Mouse (Mus musculus) lung, postnatal 0 days (tissue): Measurements from ENCODE around the gene Map3k4. TPM values are rescaled to one million over a fixed set of nuclear protein-coding genes. Genes with fewer than 3 reads are reported as not detected.

Source experiments
- ATAC-seq: fragments of 200-750 bp; cut with Nextera tagmentation; 2 replicates; pipeline ENCODE4 v1.8.0; 2017; ENCODE audit warnings: moderate library complexity
- DNase-seq: peaks from one replicate; pipeline ENCODE4 v3.0.0-alpha.2; 2016; ENCODE audit warnings: low spot score
- H3K27ac ChIP-seq: fragments of 300-500 bp; sonication (generic); 2 replicates; pipeline ENCODE4 v1.5.1; 2014; ENCODE audit warnings: antibody characterized with exemption, mild to moderate bottlenecking, low read length, mixed read lengths
- H3K27me3 ChIP-seq: fragments of 300-500 bp; sonication (generic); replicated peaks from 2 replicates; pipeline ENCODE4 v1.6.1; 2014; ENCODE audit warnings: low read length, mixed read lengths; ENCODE audit not compliant: insufficient read depth
- H3K36me3 ChIP-seq: fragments of 300-500 bp; sonication (generic); 2 replicates; pipeline ENCODE4 v1.6.1; 2014; ENCODE audit warnings: low read length, mixed read lengths; ENCODE audit not compliant: insufficient read depth
- H3K4me1 ChIP-seq: fragments of 300-500 bp; sonication (generic); 2 replicates; pipeline ENCODE4 v1.6.1; 2014; ENCODE audit warnings: antibody characterized with exemption, low read depth, low read length, mixed read lengths; ENCODE audit not compliant: insufficient read depth
- H3K4me2 ChIP-seq: fragments of 300-500 bp; sonication (generic); replicated peaks from 2 replicates; pipeline ENCODE4 v1.6.1; 2014; ENCODE audit warnings: low read depth, mild to moderate bottlenecking, low read length, moderate library complexity, mixed read lengths
- H3K4me3 ChIP-seq: fragments of 300-500 bp; sonication (generic); 2 replicates; pipeline ENCODE4 v1.5.1; 2014; ENCODE audit warnings: low read depth, low read length
- H3K9ac ChIP-seq: fragments of 300-500 bp; sonication (generic); replicated peaks from 2 replicates; pipeline ENCODE4 v1.6.1; 2014; ENCODE audit warnings: low read depth, mild to moderate bottlenecking
- H3K9me3 ChIP-seq: fragments of 300-500 bp; sonication (generic); 2 replicates; pipeline ENCODE4 v1.6.1; 2016; ENCODE audit warnings: low read length, mixed read lengths
- CTCF ChIP-seq: IDR thresholded peaks from 2 replicates; pipeline ENCODE4 v1.5.1; 2016; ENCODE audit warnings: antibody characterized with exemption, mild to moderate bottlenecking
- EP300 ChIP-seq: IDR thresholded peaks from 2 replicates; pipeline ENCODE4 v1.6.1; 2016; ENCODE audit warnings: antibody characterized with exemption, mild to moderate bottlenecking, control low read depth
- WGBS: fragments of 180-500 bp; shearing (Covaris S2); extraction: QIAGEN DNeasy Blood & Tissue Kit; methylation state at CpG from one replicate; pipeline ENCODE4 v1.1.7; 2014; 5-methylcytosine and 5-hydroxymethylcytosine counted together
- polyA plus RNA-seq: library from polyadenylated mRNA; unstranded; fragments of >200 nt; fragmentation: Nextera tagmentation; extraction: Ambion mirVana; gene quantifications from 2 replicates; pipeline ENCODE4 v1.2.1, GENCODE M21; 2015

The Map3k4 gene
- polyA plus RNA-seq, 1 experiment from 2014 or later: 32.5 TPM

DNA sequence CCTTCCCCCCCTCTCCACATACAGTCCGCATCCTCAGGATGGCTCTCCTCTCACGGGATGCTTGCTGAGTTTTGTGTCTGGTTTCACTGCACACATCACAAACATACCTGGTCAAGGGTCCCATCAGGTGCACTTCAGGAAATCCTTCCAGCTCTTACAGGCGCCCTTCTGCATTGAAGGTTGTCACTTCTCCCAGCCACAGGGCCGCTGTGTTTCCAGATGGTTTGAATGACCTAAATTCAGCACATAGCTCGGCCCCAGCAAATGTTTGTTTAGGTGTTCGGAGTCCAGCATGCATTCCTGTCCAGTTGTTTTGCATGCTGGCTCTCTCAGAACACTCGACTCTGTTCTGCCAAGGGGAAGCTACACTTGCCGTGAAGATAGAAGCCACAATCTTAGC is 134.3 kb downstream of the Map3k4 start:
- 57% methylated on average over 8 of the region's 8 CpGs for WGBS
- no peaks in the 10 kb centered on the region for H3K4me1 ChIP-seq
- DNase-seq: no peak
- H3K27ac ChIP-seq: no peak overlapping the region
- no peaks in the 10 kb centered on the region for H3K9me3 ChIP-seq
- no peak overlapping the region for H3K9ac ChIP-seq
- no peaks in the 10 kb centered on the region for H3K36me3 ChIP-seq
- H3K4me3 ChIP-seq: no peak overlapping the region
- H3K4me2 ChIP-seq: no peak overlapping the region
- no peaks in the 10 kb centered on the region for H3K27me3 ChIP-seq
- ATAC-seq: no peak
- no peak for TF ChIP-seq CTCF
- TF ChIP-seq EP300: no peak

DNA sequence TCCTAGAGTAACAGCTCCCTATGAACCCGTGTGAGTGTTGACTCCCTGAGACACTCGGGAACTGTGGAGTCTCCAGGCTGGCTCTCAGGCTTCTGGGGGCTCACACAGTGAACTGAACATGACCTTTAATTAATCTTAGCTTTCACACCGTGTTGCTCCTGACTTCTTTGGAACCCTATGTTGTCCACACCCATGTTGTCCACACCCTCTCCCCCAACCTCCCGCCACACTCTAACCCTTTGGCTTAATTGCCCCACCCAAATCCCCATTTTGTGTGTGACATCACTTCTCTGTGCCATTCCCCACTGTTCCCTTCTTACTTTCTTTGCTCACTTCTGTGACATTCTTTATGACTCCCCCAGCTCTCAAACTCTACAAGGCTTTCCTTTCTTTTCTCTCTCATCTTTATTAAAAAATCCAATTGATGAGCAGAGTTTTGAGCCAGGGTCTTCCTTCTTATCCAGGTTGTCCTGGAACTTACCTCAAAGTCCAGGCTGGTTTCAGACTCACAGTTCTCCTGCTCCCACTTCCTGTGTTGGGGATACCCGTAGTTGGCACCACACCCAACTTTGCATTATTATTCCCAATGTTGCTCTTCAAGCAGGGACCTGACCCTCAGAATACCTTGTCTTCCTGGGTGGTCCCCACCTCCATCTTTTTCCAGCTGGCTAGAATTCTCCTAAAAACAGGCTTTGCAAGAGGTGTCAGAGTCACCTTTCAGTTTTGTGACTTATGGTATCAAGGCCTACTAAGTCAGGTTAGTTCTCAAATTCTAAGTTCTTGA is 135.7 kb downstream of the Map3k4 start:
- WGBS: 73% methylated on average over 5 of the region's 5 CpGs
- Histone ChIP-seq H3K36me3 (no peaks in the 10 kb centered on the region), H3K9ac (no peak overlapping the region), H3K9me3 (no peaks in the 10 kb centered on the region), H3K4me2 (no peak overlapping the region), H3K27ac (no peak overlapping the region), H3K4me1 (no peaks in the 10 kb centered on the region), H3K27me3 (no peaks in the 10 kb centered on the region), H3K4me3 (no peak overlapping the region)
- no peak for DNase-seq
- TF ChIP-seq CTCF (no peak), EP300 (no peak)
- ATAC-seq: no peak

DNA sequence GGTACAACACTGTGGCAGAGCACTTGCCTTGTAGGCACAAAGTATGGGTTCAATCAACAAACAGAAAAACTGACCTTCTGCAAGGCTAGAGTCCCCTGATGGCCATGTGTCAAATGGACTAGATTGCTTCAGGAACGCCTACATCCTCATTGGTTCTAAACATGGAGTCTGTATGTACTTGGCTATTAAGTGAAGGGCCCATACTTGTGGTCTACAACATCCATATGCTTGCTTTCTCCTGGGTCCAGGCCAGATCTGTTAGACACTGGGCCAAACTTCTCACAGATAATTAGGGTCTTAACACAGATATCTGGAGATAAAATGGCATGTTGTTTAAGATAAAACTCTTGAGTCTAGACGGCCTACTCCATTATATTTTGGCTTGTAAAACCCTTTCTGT is 138.8 kb downstream of the Map3k4 start:
- Histone ChIP-seq H3K9ac (no peak overlapping the region), H3K27me3 (no peaks in the 10 kb centered on the region), H3K9me3 (peaks cover 4% of the 10 kb centered on the region; the same call in 1 of the 2 replicates), H3K27ac (no peak overlapping the region), H3K4me1 (no peaks in the 10 kb centered on the region; the same call in 1 of the 2 replicates), H3K36me3 (no peaks in the 10 kb centered on the region), H3K4me2 (no peak overlapping the region), H3K4me3 (no peak overlapping the region)
- DNase-seq (peak; percentile 79), ATAC-seq (peak; percentile 78)
- 56% methylated on average over 2 of the region's 2 CpGs for WGBS
- TF ChIP-seq EP300: no peak; the same call in 1 of the 2 replicates

DNA sequence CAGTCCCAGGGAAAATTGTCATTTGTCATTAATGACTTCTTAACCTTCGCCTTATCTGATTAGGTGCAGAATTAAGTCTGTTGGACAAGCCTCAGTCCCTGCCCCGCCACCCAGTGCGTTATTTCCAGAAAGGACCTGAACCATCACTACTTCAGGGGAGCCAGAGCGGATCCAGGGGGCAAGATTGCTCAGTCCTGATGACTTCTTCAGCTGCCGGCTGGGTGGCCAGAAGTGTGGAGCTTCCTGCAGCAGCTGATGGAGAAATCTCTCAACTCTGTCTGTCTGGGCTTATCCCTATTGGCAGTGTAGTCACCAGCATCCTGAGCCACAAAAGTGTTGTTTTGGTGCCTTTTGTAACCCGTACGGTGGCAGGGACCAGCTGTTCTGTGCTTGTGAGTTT is 139.3 kb downstream of the Map3k4 start:
- Histone ChIP-seq H3K4me3 (no peak overlapping the region), H3K27me3 (no peaks in the 10 kb centered on the region), H3K4me1 (no peaks in the 10 kb centered on the region; the same call in 1 of the 2 replicates), H3K4me2 (no peak overlapping the region), H3K36me3 (no peaks in the 10 kb centered on the region), H3K9me3 (peaks cover 4% of the 10 kb centered on the region; the same call in 1 of the 2 replicates), H3K9ac (no peak overlapping the region), H3K27ac (no peak overlapping the region)
- WGBS: 61% methylated on average over 7 of the region's 7 CpGs
- ATAC-seq (peak; percentile 81), DNase-seq (peak; percentile 85)
- TF ChIP-seq EP300 (no peak), CTCF (no peak)

Other genes starting within 250 kb of the Map3k4 start
- 58.2 and 66.2 TPM in 2 replicates for gene Agpat4, start 200.1 kb downstream of the Map3k4 start, polyA plus RNA-seq
- gene Plg, start 59.8 kb upstream of the Map3k4 start, polyA plus RNA-seq: 0.05 and 0.11 TPM in 2 replicates
- 1.7 and 1.9 TPM in 2 replicates for gene Slc22a3, start 188.9 kb upstream of the Map3k4 start, polyA plus RNA-seq